Mouse (Mus musculus): ENCODE data around the gene Qdpr.

Gene Qdpr

DNA sequence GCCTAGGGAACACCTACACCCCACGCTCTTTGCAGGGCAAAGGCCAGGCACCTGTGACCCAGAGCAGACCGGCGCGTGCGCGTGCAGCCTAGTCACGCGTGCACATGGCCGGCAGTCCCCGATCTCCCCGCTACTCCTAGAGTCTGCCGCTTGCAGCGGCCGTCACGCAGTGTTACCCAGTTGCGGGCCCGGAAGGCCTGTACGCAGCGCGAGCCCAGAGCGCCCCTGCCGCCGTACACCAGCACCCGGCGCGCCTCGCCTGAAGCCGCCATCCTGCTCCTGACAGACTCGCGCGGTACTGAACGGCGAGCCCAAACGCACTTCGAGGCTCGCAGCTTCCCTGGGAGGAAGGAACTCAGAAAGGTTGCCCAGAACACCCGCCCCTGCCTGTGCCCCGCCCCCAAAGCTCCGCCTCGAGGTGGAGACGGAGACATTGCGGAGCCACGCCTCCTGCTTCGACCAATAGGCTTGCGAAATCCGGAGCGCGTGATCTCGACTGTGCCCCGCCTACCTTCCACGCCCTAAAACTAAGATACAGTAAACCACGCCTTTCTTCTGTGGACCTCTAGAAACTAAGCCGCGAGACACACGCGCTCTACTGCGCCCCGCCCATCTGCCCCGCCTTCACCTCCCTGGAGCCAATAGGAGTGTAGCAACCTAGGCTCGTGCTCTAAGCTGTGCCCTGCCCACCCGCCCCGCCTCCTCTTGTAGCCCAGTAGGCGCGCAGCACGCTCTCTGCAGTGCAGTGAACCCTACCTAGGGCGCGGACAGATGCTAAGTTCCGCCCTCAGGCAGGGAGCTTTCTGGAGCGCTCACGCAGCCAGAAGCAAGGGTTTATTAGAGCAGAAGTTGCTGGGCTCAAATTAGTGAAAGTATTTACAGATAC is at the start of gene Qdpr:
Gene Qdpr (minus strand): TSS at position 406 of the 886 bp plus-strand sequence.
- peak; percentile 97 for DNase-seq (ENCODE audit: low spot score in 2 of 2)

DNA sequence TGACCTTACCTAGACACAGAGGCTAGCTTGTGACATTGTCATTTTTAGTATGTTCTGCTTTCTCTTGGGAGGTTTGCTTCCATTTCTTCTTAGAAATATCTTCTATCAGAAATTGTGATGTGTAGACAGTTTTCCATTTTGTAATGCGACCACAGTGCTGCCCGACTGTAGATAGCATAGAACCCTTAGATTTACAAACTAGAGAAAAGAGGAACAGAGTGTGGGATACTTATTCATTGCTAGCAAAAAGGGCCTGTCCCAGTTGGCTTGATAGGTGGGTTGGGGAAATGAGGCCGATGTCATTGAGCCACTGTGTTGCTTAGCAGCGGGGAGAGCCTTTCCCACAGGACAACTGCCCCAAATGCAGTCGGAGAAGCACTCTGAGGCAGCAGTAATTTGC is 47.5 kb upstream of the Qdpr start:
- no peak for DNase-seq (ENCODE audit: low spot score in 2 of 2)

- no peak for DNase-seq (ENCODE audit: low spot score in 2 of 2)
Observed at GRCm38 (mm10) chr5:45496930-45497550, 47.0 kb upstream of the Qdpr start.

- DNase-seq (ENCODE audit: low spot score in 2 of 2) = no peak
Observed at GRCm38 (mm10) chr5:45496479-45496878, 46.4 kb upstream of the Qdpr start.

GRCm38 (mm10) chr5:45496042-45496441 is 46.0 kb upstream of the Qdpr start:
- no peak for DNase-seq (ENCODE audit: low spot score in 2 of 2)

DNA sequence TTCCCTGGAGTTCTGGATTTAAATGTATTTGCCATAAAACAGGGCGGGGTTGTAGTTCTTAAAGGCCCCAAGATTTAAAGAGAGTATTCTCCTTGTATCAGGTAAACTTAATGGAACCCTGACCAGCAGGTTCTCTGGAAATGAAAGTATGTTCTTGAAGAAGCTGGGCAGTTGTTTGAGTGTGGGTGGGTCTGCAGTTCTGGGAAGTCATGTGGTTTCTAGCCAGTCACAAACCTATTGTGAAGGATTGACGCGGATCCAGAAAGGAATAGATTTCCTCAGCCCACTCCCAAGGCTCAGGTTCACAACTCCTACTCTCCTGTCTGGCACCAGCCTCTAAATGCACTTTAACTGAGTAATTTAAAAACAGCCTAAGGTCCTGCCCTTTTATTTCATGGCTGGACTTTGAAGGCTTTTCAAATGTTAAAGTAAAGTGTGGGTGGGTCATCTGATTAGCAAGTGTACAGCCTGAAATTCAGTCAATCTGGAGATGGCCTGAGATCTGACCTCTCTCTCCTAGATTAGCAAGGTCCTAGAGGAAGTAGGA is 45.5 kb upstream of the Qdpr start:
- DNase-seq (ENCODE audit: low spot score in 2 of 2) = no peak

DNA sequence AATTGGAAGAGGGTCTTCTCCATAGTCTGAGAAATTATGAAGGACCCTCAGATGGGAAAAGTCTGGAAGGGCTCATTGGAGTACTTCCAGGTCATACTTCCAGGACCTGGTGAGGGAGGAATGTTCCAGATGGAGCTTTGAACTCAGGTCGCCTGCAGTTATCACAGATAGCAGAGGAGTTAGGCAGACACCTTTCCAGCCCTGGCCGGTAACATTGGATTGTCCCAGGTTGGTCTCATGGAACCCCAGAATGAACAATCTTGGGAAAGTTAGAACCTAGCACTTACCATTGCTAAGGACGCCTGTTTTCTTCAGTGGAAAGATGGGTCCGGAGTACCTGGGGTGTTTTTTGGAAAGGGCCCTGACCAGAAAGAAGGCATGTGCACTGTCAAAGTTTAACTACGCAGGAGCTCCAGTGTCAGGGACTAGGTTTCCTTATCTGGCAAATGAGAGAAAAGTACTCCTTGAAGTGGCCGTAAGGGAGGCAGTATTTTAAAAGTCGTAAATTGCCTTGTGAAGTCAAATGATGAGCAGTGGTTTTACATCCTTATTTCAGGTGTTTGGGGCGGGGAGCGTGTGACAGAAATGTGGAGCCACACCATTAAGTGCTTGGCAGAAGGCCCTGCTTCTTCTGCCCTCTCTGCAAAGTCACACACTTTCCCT is 44.2 kb upstream of the Qdpr start:
- DNase-seq (ENCODE audit: low spot score in 2 of 2) = no peak

DNA sequence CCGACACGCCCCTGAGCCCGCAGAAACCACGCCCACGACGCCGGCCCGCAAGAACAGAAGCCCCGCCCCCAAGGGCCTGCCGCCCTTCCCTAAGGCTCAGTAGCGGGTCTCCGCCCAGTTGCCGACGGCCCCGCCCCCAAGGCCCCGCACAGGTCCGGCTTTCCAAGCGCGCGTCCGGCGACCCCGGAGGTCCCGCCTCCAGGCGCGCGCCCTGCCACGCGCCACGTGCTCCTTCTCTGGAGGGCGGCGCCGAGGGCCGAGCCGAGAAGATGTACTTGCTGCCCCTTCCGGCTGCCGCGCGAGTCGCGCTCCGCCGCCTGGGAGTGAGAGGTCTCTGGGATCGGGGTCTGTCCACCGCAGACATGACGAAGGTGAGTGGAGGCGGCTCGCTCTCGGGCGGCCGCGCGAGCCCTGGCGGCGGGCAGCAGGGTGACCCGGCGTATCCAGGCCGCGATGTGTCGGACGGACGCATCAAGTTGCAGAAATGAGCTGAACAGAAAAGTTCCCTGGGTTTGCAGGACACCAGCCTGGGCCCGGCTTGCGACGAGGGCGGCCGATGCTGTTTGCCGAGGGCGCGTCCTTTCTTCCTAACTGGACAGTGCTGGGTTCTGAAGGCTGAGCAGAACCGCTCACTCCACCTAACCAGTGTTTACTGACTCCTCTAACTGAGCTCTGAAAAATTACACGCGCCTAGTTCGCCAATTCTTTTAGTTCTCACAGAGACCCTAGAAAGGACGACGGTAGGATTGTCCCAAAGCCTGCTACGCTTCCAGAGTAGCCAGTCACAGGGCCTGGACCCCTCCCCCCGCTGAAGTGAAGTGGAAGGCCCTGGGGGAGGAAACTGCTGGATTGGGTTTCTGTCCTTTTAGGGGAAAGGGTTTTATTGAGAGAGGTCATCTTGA is 43.4 kb upstream of the Qdpr start, which contains the start of gene Lap3:
Gene Lap3 (plus strand): TSS at position 184 of the 902 bp plus-strand sequence.
- DNase-seq (ENCODE audit: low spot score in 2 of 2) = peak; percentile 92 to 98

DNA sequence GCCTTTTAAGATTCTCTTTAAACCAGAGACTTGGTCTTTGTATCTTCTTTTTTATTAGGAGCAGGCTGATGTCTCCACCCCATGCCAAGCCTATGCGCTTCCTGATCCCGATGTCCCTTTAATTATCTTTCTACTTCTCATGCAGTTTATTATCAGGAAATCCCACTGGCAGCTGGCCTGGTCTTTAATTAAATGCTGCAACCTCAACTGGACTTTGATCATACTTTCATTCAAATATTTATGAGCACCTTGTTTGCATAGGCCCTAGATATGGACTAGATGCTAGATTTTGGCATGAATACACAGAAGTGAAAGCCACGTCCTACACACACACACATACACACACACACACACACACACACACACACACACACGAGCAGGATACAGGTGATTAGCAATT is 41.7 kb upstream of the Qdpr start:
- no peak for DNase-seq (ENCODE audit: low spot score in 2 of 2)

GRCm38 (mm10) chr5:45483654-45484053 is 33.6 kb upstream of the Qdpr start:
- no peak for DNase-seq (ENCODE audit: low spot score in 2 of 2)

- no peak for DNase-seq (ENCODE audit: low spot score in 2 of 2)
Observed at GRCm38 (mm10) chr5:45482607-45483006, 32.6 kb upstream of the Qdpr start.

- DNase-seq (ENCODE audit: low spot score in 2 of 2) = no peak
Observed at GRCm38 (mm10) chr5:45481125-45481524, 31.1 kb upstream of the Qdpr start.

GRCm38 (mm10) chr5:45480066-45480465 is 30.0 kb upstream of the Qdpr start:
- DNase-seq (ENCODE audit: low spot score in 2 of 2) = no peak

GRCm38 (mm10) chr5:45477601-45478000 is 27.6 kb upstream of the Qdpr start:
- peak in 1 of 2 experiments; percentile 34 for DNase-seq (ENCODE audit: low spot score in 2 of 2)

GRCm38 (mm10) chr5:45476288-45476687 is 26.3 kb upstream of the Qdpr start:
- peak in 1 of 2 experiments; percentile 52 for DNase-seq (ENCODE audit: low spot score in 2 of 2)

DNA sequence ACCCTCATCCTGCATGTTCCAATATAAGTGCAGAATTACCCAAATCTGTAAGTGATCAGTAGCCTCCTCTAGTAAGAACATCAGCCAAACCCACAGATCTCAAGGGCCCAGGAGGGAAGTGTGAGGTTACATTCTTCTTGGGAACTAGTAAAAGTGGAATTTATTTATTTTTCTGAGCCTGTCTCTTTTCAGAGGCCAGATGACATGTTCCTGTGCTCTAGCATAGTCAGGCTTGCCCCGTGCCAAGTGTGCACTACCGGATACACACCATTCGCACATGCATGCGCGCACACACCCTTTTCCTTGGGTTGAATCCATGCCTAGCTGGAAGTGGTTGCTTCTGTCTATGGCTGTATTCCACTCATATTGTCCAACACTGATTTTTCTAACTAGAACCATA is 25.7 kb upstream of the Qdpr start:
- no peak for DNase-seq (ENCODE audit: low spot score in 2 of 2)

DNA sequence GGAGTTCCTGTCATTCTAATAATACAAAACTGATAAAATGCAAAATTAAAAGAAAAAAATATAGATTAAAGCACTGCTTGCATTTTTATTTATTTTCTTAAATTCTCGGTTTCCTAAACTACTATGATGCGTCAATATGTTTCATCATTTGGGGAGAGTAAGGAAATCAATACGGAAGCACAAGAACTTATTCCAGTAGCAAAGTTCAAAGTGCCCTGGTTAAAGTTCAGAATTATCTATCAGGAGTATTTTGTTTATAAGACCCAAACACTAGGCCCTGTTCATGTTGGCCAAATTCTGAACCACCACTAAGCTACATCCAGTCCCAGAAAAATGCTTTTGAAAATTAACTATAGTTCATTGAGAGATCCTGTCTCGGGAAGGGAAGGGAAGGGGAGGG is 24.7 kb upstream of the Qdpr start:
- DNase-seq (ENCODE audit: low spot score in 2 of 2) = no peak

- peak in 1 of 2 experiments; percentile 82 for DNase-seq (ENCODE audit: low spot score in 2 of 2)
Observed at GRCm38 (mm10) chr5:45474215-45474614, 24.2 kb upstream of the Qdpr start.

DNA sequence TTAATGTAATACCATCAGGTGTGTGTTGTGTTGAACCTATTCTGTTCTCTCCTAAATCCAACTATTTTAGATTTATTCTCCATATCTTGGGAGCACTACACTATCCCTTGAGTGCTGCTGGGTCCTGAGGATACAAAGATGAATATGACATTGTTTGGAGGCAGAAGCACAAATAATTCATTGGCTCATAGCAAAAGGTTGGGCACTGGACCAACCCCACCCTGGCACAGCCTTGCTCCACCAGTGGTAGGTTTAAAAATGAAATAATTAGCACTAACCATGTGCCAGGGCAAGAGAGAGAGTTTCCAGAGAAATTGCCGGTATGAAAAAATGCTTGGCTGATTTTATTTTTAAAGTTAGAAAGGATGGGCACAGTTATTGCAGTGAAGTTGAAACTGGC is 23.5 kb upstream of the Qdpr start:
- no peak for DNase-seq (ENCODE audit: low spot score in 2 of 2)

GRCm38 (mm10) chr5:45472880-45473450 is 22.9 kb upstream of the Qdpr start:
- DNase-seq (ENCODE audit: low spot score in 2 of 2) = peak in 1 of 2 experiments; percentile 52

DNA sequence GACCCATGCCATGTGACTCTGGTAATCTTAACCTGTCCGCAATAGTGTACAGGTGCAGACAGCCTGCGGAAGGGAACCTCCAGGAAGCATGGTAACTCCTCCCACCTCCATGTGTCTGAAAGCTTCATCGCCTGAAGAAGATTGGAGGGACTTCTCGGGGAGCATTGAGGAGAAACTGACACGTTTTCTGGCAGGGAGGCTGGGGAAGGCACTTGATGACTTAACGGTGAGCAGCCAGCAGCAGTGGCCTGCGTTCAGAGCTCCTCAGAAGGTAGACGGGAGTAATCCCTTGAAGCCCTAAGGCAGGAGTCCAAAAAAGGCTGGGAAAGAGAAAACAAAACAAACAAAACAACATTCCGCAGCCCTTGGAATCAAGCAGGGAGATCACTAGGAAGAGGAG is 4.4 kb upstream of the Qdpr start:
- no peak for DNase-seq (ENCODE audit: low spot score in 2 of 2)

Data from left cerebral cortex, adult 9 months (tissue).